In genomic region chr13:21944592-21944925, GRCm38 (mm10) we compare ENCODE assay signal across 7 mouse cellular contexts. TPM values are rescaled to one million over a fixed set of nuclear protein-coding genes. Genes with fewer than 3 reads are reported as not detected.
DNase-seq lines count a peak whose midpoint lies in the region; ATAC-seq and TF ChIP-seq lines count a peak whose summit lies in the region.

No protein-coding gene starts in this region.

- TF ChIP-seq CTCF in spleen, adult 2 months (IDR thresholded peaks at IDR 0.05; ENCODE audit: extremely low read depth, insufficient read depth, insufficient read length, insufficient replicate concordance), result no peak
- TF ChIP-seq CTCF in liver, embryonic 14.5 days (IDR thresholded peaks at IDR 0.05; ENCODE audit: low read depth), result no peak

- TF ChIP-seq EP300 in liver, embryonic 14.5 days (IDR thresholded peaks at IDR 0.05; ENCODE audit: low read depth), result no peak

- H3K9me3 ChIP-seq in forebrain, embryonic 14.5 days (replicated peaks; ENCODE audit: control insufficient read depth, low read length), result no peaks in the 10 kb centered on the region
- H3K9me3 ChIP-seq in liver, embryonic 14.5 days (ENCODE audit: control insufficient read depth, low read length), result no peaks in the 10 kb centered on the region
- H3K9me3 ChIP-seq in stomach, embryonic 16.5 days (replicated peaks; ENCODE audit: control insufficient read depth, low read length), result no peaks in the 10 kb centered on the region

- H3K4me2 ChIP-seq in forebrain, embryonic 14.5 days (ENCODE audit: low read length), result peak overlapping the region; percentile 64
- peak overlapping the region; percentile 81 for H3K4me2 ChIP-seq in liver, embryonic 14.5 days (ENCODE audit: low read depth)
- H3K4me2 ChIP-seq in stomach, embryonic 16.5 days (ENCODE audit: low read depth, low read length), result peak overlapping the region; percentile 62

- TF ChIP-seq POLR2A in spleen, adult 2 months (IDR thresholded peaks at IDR 0.05; ENCODE audit: low read depth, low read length), result no peak

- no peaks in the 10 kb centered on the region; the same call in 1 of the 2 replicates for H3K27me3 ChIP-seq in spleen, adult 2 months (ENCODE audit: control insufficient read depth, insufficient read depth, low read length)
- H3K27me3 ChIP-seq in forebrain, embryonic 14.5 days (replicated peaks; ENCODE audit: control insufficient read depth, insufficient read depth, low read length), result no peaks in the 10 kb centered on the region
- H3K27me3 ChIP-seq in liver, embryonic 14.5 days (ENCODE audit: control insufficient read depth, insufficient read depth, low read length), result no peaks in the 10 kb centered on the region
- no peaks in the 10 kb centered on the region for H3K27me3 ChIP-seq in stomach, embryonic 16.5 days (ENCODE audit: control insufficient read depth, insufficient read depth, low read length)

- intact Hi-C loops in left cerebral cortex, postnatal 14 days (cut with DNase I), result loop anchor here (2.0 to 10.0 kb wide), 4 partner anchors 30 to 1570 kb away; no protein-coding TSS in a partner anchor

- peak; percentile 54; the same call in 1 of the 2 replicates for ATAC-seq in forebrain, embryonic 14.5 days
- ATAC-seq in liver, embryonic 14.5 days (ENCODE audit: insufficient read depth), result peak; percentile 20; the same call in 1 of the 2 replicates
- ATAC-seq in stomach, embryonic 16.5 days (ENCODE audit: insufficient read depth, low FRiP score), result peak; percentile 26; the same call in 1 of the 2 replicates

- no peak overlapping the region for H3K27ac ChIP-seq in spleen, adult 2 months (ENCODE audit: insufficient read depth, low read length)
- H3K27ac ChIP-seq in forebrain, embryonic 14.5 days (ENCODE audit: low read depth, low read length), result no peak overlapping the region
- no peak overlapping the region for H3K27ac ChIP-seq in liver, embryonic 14.5 days
- no peak overlapping the region for H3K27ac ChIP-seq in stomach, embryonic 16.5 days (ENCODE audit: low read length)

- H3K9ac ChIP-seq in forebrain, embryonic 14.5 days (ENCODE audit: low read length), result peak overlapping the region; percentile 90; the same call in 1 of the 2 replicates
- peak overlapping the region; percentile 68 for H3K9ac ChIP-seq in liver, embryonic 14.5 days (replicated peaks)
- H3K9ac ChIP-seq in stomach, embryonic 16.5 days (ENCODE audit: low read length), result peak overlapping the region; percentile 90

- peaks cover 3% of the 10 kb centered on the region; the same call in 1 of the 2 replicates for H3K4me1 ChIP-seq in spleen, adult 2 months (ENCODE audit: control insufficient read depth, insufficient read depth, insufficient read length)
- H3K4me1 ChIP-seq in forebrain, embryonic 14.5 days (ENCODE audit: control insufficient read depth, insufficient read depth, low read length), result peaks cover 13% of the 10 kb centered on the region
- peaks cover 0 to 6% of the 10 kb centered on the region in 2 experiments; a peak in 2 of 4 replicates for H3K4me1 ChIP-seq in liver, embryonic 14.5 days (replicated peaks; ENCODE audit: control insufficient read depth in 2 of 2, insufficient read depth in 2 of 2, low read length in 1 of 2)
- no peaks in the 10 kb centered on the region for H3K4me1 ChIP-seq in stomach, embryonic 16.5 days (ENCODE audit: control insufficient read depth, insufficient read depth, low read length)

- no peak for DNase-seq in spleen, adult 2 months (ENCODE audit: low read depth in 1 of 2, low spot score in 2 of 2)
- no peak for DNase-seq in spleen, postnatal 36 days (ENCODE audit: low spot score in 2 of 2)
- no peak for DNase-seq in forebrain, embryonic 14.5 days (ENCODE audit: low spot score)
- DNase-seq in liver, embryonic 14.5 days (ENCODE audit: low read depth in 3 of 3, low spot score in 3 of 3), result no peak
- no peak for DNase-seq in left cerebral cortex, postnatal 14 days (ENCODE audit: low spot score in 2 of 2)
- DNase-seq in urinary bladder, postnatal 36 days (ENCODE audit: low spot score in 2 of 2), result no peak

- peak overlapping the region; percentile 87 for H3K4me3 ChIP-seq in spleen, adult 2 months (ENCODE audit: extremely low read depth, insufficient read depth, insufficient read length)
- peak overlapping the region; percentile 77 for H3K4me3 ChIP-seq in forebrain, embryonic 14.5 days (ENCODE audit: low read depth, low read length)
- peak overlapping the region; percentile 66 to 92 for H3K4me3 ChIP-seq in liver, embryonic 14.5 days (ENCODE audit: insufficient read depth in 1 of 2, low read depth in 2 of 2, low read length in 2 of 2)
- H3K4me3 ChIP-seq in stomach, embryonic 16.5 days (replicated peaks; ENCODE audit: low read length), result peak overlapping the region; percentile 85

- no peaks in the 10 kb centered on the region for H3K36me3 ChIP-seq in spleen, adult 2 months (ENCODE audit: control insufficient read depth, insufficient read depth, low read length)
- peaks cover 11% of the 10 kb centered on the region for H3K36me3 ChIP-seq in forebrain, embryonic 14.5 days (ENCODE audit: control insufficient read depth, insufficient read depth, low read length)
- no peaks in the 10 kb centered on the region for H3K36me3 ChIP-seq in liver, embryonic 14.5 days (replicated peaks; ENCODE audit: control insufficient read depth, insufficient read depth, low read depth)
- H3K36me3 ChIP-seq in stomach, embryonic 16.5 days (ENCODE audit: control insufficient read depth, insufficient read depth, low read length), result 0 out of 2 replicates have a peak, but pooled peaks cover under 1% of the 10 kb centered on the region

- 2% methylated on average over 7 of the region's 7 CpGs for WGBS in spleen, adult 2 months
- WGBS in forebrain, embryonic 14.5 days, result 1% methylated on average over 7 of the region's 7 CpGs
- WGBS in liver, embryonic 14.5 days (ENCODE audit: insufficient replicate concordance), result under 1% methylated on average over 7 of the region's 7 CpGs
- WGBS in stomach, embryonic 16.5 days, result 3% methylated on average over 7 of the region's 7 CpGs

RNA-seq across cellular contexts. Expression of gene Zfp184, which starts 0.3 kb away (rescaled TPM):
- 0.05 and 0.11 TPM in 2 replicates for polyA plus RNA-seq in spleen, adult 2 months (2012; rRNA removed)
- 28.3 and 34.9 TPM in 2 replicates for polyA plus RNA-seq in forebrain, embryonic 14.5 days (2014; fragmentation: Nextera tagmentation; extraction: Ambion mirVana)
- 0.30 and 0.41 TPM in 2 replicates for polyA plus RNA-seq in liver, embryonic 14.5 days (2012; rRNA removed)
- polyA plus RNA-seq in liver, embryonic 14.5 days (2014; fragmentation: Nextera tagmentation; extraction: Ambion mirVana), result 0.50 and 0.82 TPM in 2 replicates
- polyA plus RNA-seq in stomach, embryonic 16.5 days (2015; fragmentation: Nextera tagmentation; extraction: Ambion mirVana), result 5.3 and 6.2 TPM in 2 replicates
- total RNA-seq in left cerebral cortex, postnatal 14 days (2021), result 1 to 10 TPM; 2.8 to 4.0 TPM

RNA-seq across cellular contexts. Expression of gene Pom121l2, which starts 36.4 kb away (rescaled TPM):
- polyA plus RNA-seq in spleen, adult 2 months (2012; rRNA removed), result not detected in 2 replicates
- 0.14 TPM in 1 of 2 replicates, not detected in the other for polyA plus RNA-seq in forebrain, embryonic 14.5 days (2014; fragmentation: Nextera tagmentation; extraction: Ambion mirVana)
- polyA plus RNA-seq in liver, embryonic 14.5 days (2012; rRNA removed), result not detected in 2 replicates
- polyA plus RNA-seq in liver, embryonic 14.5 days (2014; fragmentation: Nextera tagmentation; extraction: Ambion mirVana), result not detected in 2 replicates
- polyA plus RNA-seq in stomach, embryonic 16.5 days (2015; fragmentation: Nextera tagmentation; extraction: Ambion mirVana), result 0.09 TPM in 1 of 2 replicates, not detected in the other
- total RNA-seq in left cerebral cortex, postnatal 14 days (2021), result under 1 TPM in 1 of 2 experiments, not detected in 1; 0.23 TPM
